Mouse (Mus musculus) embryonic facial prominence, embryonic 15.5 days (tissue): ENCODE measurements around the gene Drosha. TPM values are rescaled to one million over a fixed set of nuclear protein-coding genes. Genes with fewer than 3 reads are reported as not detected.
"Not testable (repeated sequence)": the region's sequence is repeated elsewhere in the genome, so short reads cannot be mapped to it uniquely, and the experiment has no call there.

Experiments used
- ATAC-seq: fragments of 200-750 bp; cut with Nextera tagmentation; 2 replicates; pipeline ENCODE4 v1.8.0; 2017; ENCODE audit warnings: low read depth, moderate TSS enrichment; ENCODE audit not compliant: insufficient number of reproducible peaks, low FRiP score, low TSS enrichment
- H3K27ac ChIP-seq: fragments of 300-500 bp; sonication (generic); replicated peaks from 2 replicates; pipeline ENCODE4 v1.5.1; 2015; ENCODE audit warnings: mild to moderate bottlenecking, inconsistent platforms
- H3K27me3 ChIP-seq: fragments of 300-500 bp; sonication (generic); 2 replicates; pipeline ENCODE4 v1.6.1; 2015; ENCODE audit warnings: inconsistent platforms
- H3K36me3 ChIP-seq: fragments of 300-500 bp; sonication (generic); 2 replicates; pipeline ENCODE4 v1.6.1; 2015; ENCODE audit warnings: mild to moderate bottlenecking, inconsistent platforms
- H3K4me1 ChIP-seq: fragments of 300-500 bp; sonication (generic); 2 replicates; pipeline ENCODE4 v1.6.1; 2015; ENCODE audit warnings: inconsistent platforms
- H3K4me2 ChIP-seq: fragments of 300-500 bp; sonication (generic); replicated peaks from 2 replicates; pipeline ENCODE4 v1.6.1; 2015; ENCODE audit warnings: mild to moderate bottlenecking, inconsistent platforms
- H3K4me3 ChIP-seq: fragments of 300-500 bp; sonication (generic); replicated peaks from 2 replicates; pipeline ENCODE4 v1.5.1; 2015; ENCODE audit warnings: mild to moderate bottlenecking, inconsistent platforms
- H3K9ac ChIP-seq: fragments of 300-500 bp; sonication (generic); 2 replicates; pipeline ENCODE4 v1.6.1; 2015; ENCODE audit warnings: inconsistent platforms
- H3K9me3 ChIP-seq: fragments of 300-500 bp; sonication (generic); replicated peaks from 2 replicates; pipeline ENCODE4 v1.6.1; 2016; ENCODE audit warnings: inconsistent platforms
- WGBS: fragments of 180-500 bp; shearing (Covaris S2); methylation state at CpG from one replicate; pipeline ENCODE4 v1.1.7; 2015; 5-methylcytosine and 5-hydroxymethylcytosine counted together
- polyA plus RNA-seq: library from polyadenylated mRNA; unstranded; fragments of >200 nt; fragmentation: Nextera tagmentation; extraction: Ambion mirVana; gene quantifications from 2 replicates; pipeline ENCODE4 v1.2.1, GENCODE M21; 2015

Gene Drosha
- polyA plus RNA-seq, 1 experiment from 2014 or later, result 38.2 TPM

GRCm38 (mm10) chr15:12911082-12911481, 86.5 kb downstream of the Drosha start:
- Histone ChIP-seq H3K4me3 (no peak overlapping the region), H3K9ac (no peak overlapping the region), H3K27ac (no peak overlapping the region), H3K4me2 (no peak overlapping the region), H3K36me3 (peaks cover 23% of the 10 kb centered on the region), H3K4me1 (no peaks in the 10 kb centered on the region), H3K27me3 (no peaks in the 10 kb centered on the region), H3K9me3 (no peaks in the 10 kb centered on the region)
- no peak for ATAC-seq
- 87% methylated on average over 7 of the region's 7 CpGs for WGBS

GRCm38 (mm10) chr15:12916314-12916815, 91.8 kb downstream of the Drosha start:
- ATAC-seq, result no peak
- Histone ChIP-seq H3K9me3 (no peaks in the 10 kb centered on the region), H3K9ac (no peak overlapping the region), H3K4me1 (no peaks in the 10 kb centered on the region), H3K4me3 (no peak overlapping the region), H3K27ac (no peak overlapping the region), H3K4me2 (no peak overlapping the region), H3K27me3 (no peaks in the 10 kb centered on the region), H3K36me3 (peaks cover 57% of the 10 kb centered on the region)
- 83% methylated on average over 10 of the region's 10 CpGs for WGBS

GRCm38 (mm10) chr15:12919326-12919966, 94.8 kb downstream of the Drosha start:
- 86% methylated on average over 11 of the region's 11 CpGs for WGBS

GRCm38 (mm10) chr15:12919967-12920870, 95.6 kb downstream of the Drosha start:
- no peak overlapping the region for H3K9ac ChIP-seq
- no peak overlapping the region for H3K27ac ChIP-seq
- 91% methylated on average over 24 of the region's 24 CpGs for WGBS
- H3K27me3 ChIP-seq, result no peaks in the 10 kb centered on the region
- H3K4me2 ChIP-seq, result no peak overlapping the region
- H3K9me3 ChIP-seq, result no peaks in the 10 kb centered on the region
- H3K4me3 ChIP-seq, result no peak overlapping the region
- H3K36me3 ChIP-seq, result peaks cover 55% of the 10 kb centered on the region
- H3K4me1 ChIP-seq, result no peaks in the 10 kb centered on the region
- no peak for ATAC-seq

More at GRCm38 (mm10) chr15:12919326-12919966, 94.8 kb downstream of the Drosha start:
- H3K9me3 ChIP-seq, H3K27ac ChIP-seq, ATAC-seq, H3K4me1 ChIP-seq, H3K27me3 ChIP-seq, H3K4me2 ChIP-seq, H3K4me3 ChIP-seq, H3K9ac ChIP-seq: not testable (repeated sequence)
- peaks cover 53% of the 10 kb centered on the region for H3K36me3 ChIP-seq

- Histone ChIP-seq H3K9me3 (no peaks in the 10 kb centered on the region), H3K27me3 (no peaks in the 10 kb centered on the region), H3K9ac (no peak overlapping the region), H3K4me1 (no peaks in the 10 kb centered on the region), H3K36me3 (peaks cover 57% of the 10 kb centered on the region), H3K4me3 (no peak overlapping the region), H3K27ac (no peak overlapping the region), H3K4me2 (no peak overlapping the region)
- 85% methylated on average over 6 of the region's 6 CpGs for WGBS
- no peak for ATAC-seq
Measured at GRCm38 (mm10) chr15:12921901-12922300, 97.3 kb downstream of the Drosha start.

GRCm38 (mm10) chr15:12923826-12924225, 99.2 kb downstream of the Drosha start:
- H3K27ac ChIP-seq, result no peak overlapping the region
- no peak overlapping the region for H3K4me3 ChIP-seq
- ATAC-seq, result no peak
- H3K4me2 ChIP-seq, result no peak overlapping the region
- H3K9me3 ChIP-seq, result no peaks in the 10 kb centered on the region
- H3K4me1 ChIP-seq, result no peaks in the 10 kb centered on the region
- WGBS, result 90% methylated on average over 6 of the region's 6 CpGs
- no peak overlapping the region for H3K9ac ChIP-seq
- H3K36me3 ChIP-seq, result peaks cover 51% of the 10 kb centered on the region
- H3K27me3 ChIP-seq, result no peaks in the 10 kb centered on the region

GRCm38 (mm10) chr15:12931481-12931880, 106.9 kb downstream of the Drosha start:
- H3K27me3 ChIP-seq, result no peaks in the 10 kb centered on the region
- H3K4me2 ChIP-seq, result no peak overlapping the region
- 81% methylated on average over 5 of the region's 5 CpGs for WGBS
- no peak for ATAC-seq
- H3K27ac ChIP-seq, result no peak overlapping the region
- no peak overlapping the region for H3K4me3 ChIP-seq
- H3K9ac ChIP-seq, result no peak overlapping the region
- H3K9me3 ChIP-seq, result no peaks in the 10 kb centered on the region
- no peaks in the 10 kb centered on the region for H3K4me1 ChIP-seq
- H3K36me3 ChIP-seq, result peaks cover 36% of the 10 kb centered on the region

GRCm38 (mm10) chr15:12936217-12936732, 111.7 kb downstream of the Drosha start:
- Histone ChIP-seq H3K9ac (no peak overlapping the region), H3K27me3 (no peaks in the 10 kb centered on the region), H3K4me2 (no peak overlapping the region), H3K9me3 (no peaks in the 10 kb centered on the region), H3K27ac (no peak overlapping the region), H3K36me3 (peaks cover 10% of the 10 kb centered on the region; the same call in 1 of the 2 replicates), H3K4me1 (no peaks in the 10 kb centered on the region), H3K4me3 (no peak overlapping the region)
- peak; percentile 29; the same call in 1 of the 2 replicates for ATAC-seq
- 93% methylated on average over 10 of the region's 10 CpGs for WGBS

- ATAC-seq, H3K36me3 ChIP-seq, H3K9ac ChIP-seq, H3K27ac ChIP-seq, H3K4me2 ChIP-seq, H3K4me1 ChIP-seq, H3K27me3 ChIP-seq, H3K9me3 ChIP-seq, H3K4me3 ChIP-seq: not testable (repeated sequence)
- 84% methylated on average over 3 of the region's 3 CpGs for WGBS
Measured at GRCm38 (mm10) chr15:12937326-12937725, 112.7 kb downstream of the Drosha start.

- no peak for ATAC-seq
- Histone ChIP-seq H3K9me3 (no peaks in the 10 kb centered on the region), H3K4me2 (no peak overlapping the region), H3K4me3 (no peak overlapping the region), H3K27me3 (no peaks in the 10 kb centered on the region), H3K36me3 (peaks cover 3% of the 10 kb centered on the region; the same call in 1 of the 2 replicates), H3K27ac (no peak overlapping the region), H3K4me1 (no peaks in the 10 kb centered on the region), H3K9ac (no peak overlapping the region)
- WGBS, result 68% methylated on average over 9 of the region's 9 CpGs
Measured at GRCm38 (mm10) chr15:12941106-12941505, 116.5 kb downstream of the Drosha start.

GRCm38 (mm10) chr15:12941651-12942180, 117.1 kb downstream of the Drosha start:
- Histone ChIP-seq H3K36me3 (no peaks in the 10 kb centered on the region), H3K27ac (no peak overlapping the region), H3K4me2 (no peak overlapping the region), H3K4me3 (no peak overlapping the region), H3K9ac (no peak overlapping the region), H3K9me3 (no peaks in the 10 kb centered on the region), H3K4me1 (no peaks in the 10 kb centered on the region), H3K27me3 (no peaks in the 10 kb centered on the region)
- ATAC-seq, result peak; percentile 15; the same call in 1 of the 2 replicates
- WGBS, result 54% methylated on average over 14 of the region's 14 CpGs
